Mouse (Mus musculus): Measurements from ENCODE around the gene H2-DMb1. TPM values are rescaled to one million over a fixed set of nuclear protein-coding genes. Genes with fewer than 3 reads are reported as not detected.
A peak's percentile ranks its signal among the peaks of the same experiment; 100 is the strongest.

The H2-DMb1 gene
- polyA plus RNA-seq, 1 experiment from 2014 or later = 2.6 TPM

GRCm38 (mm10) chr17:34124649-34125048 lies 28.2 kb upstream of the H2-DMb1 start:
- Histone ChIP-seq H3K36me3 (0 out of 2 replicates have a peak, but pooled peaks cover 9% of the 10 kb centered on the region), H3K27me3 (no peaks in the 10 kb centered on the region), H3K9me3 (no peaks in the 10 kb centered on the region), H3K4me1 (peaks cover 50% of the 10 kb centered on the region), H3K27ac (no peak overlapping the region), H3K4me2 (no peak overlapping the region; the same call in 1 of the 2 replicates), H3K4me3 (no peak overlapping the region), H3K9ac (no peak overlapping the region)
- no peak for ATAC-seq (ENCODE audit: insufficient number of reproducible peaks, insufficient read depth, low FRiP score, low TSS enrichment, low read depth)
- 83% methylated on average over 6 of the region's 6 CpGs for WGBS

GRCm38 (mm10) chr17:34126826-34127420 lies 25.9 kb upstream of the H2-DMb1 start:
- 63% methylated on average over 9 of the region's 9 CpGs for WGBS
- 0 out of 2 replicates have a peak, but pooled peaks cover 9% of the 10 kb centered on the region for H3K36me3 ChIP-seq
- H3K4me1 ChIP-seq = peaks cover 50% of the 10 kb centered on the region
- H3K4me3 ChIP-seq = no peak overlapping the region
- H3K9me3 ChIP-seq = no peaks in the 10 kb centered on the region
- no peak for ATAC-seq (ENCODE audit: insufficient number of reproducible peaks, insufficient read depth, low FRiP score, low TSS enrichment, low read depth)
- H3K27me3 ChIP-seq = no peaks in the 10 kb centered on the region
- no peak overlapping the region for H3K9ac ChIP-seq
- no peak overlapping the region for H3K4me2 ChIP-seq
- H3K27ac ChIP-seq = no peak overlapping the region

GRCm38 (mm10) chr17:34127475-34127874 lies 25.4 kb upstream of the H2-DMb1 start:
- 0 out of 2 replicates have a peak, but pooled peaks cover 9% of the 10 kb centered on the region for H3K36me3 ChIP-seq
- WGBS = 25% methylated on average over 6 of the region's 6 CpGs
- H3K9ac ChIP-seq = no peak overlapping the region
- no peaks in the 10 kb centered on the region for H3K27me3 ChIP-seq
- H3K4me2 ChIP-seq = no peak overlapping the region
- no peak overlapping the region for H3K4me3 ChIP-seq
- H3K4me1 ChIP-seq = peaks cover 50% of the 10 kb centered on the region
- H3K9me3 ChIP-seq = no peaks in the 10 kb centered on the region
- no peak overlapping the region for H3K27ac ChIP-seq
- no peak for ATAC-seq (ENCODE audit: insufficient number of reproducible peaks, insufficient read depth, low FRiP score, low TSS enrichment, low read depth)

- Histone ChIP-seq H3K4me2 (peak overlapping the region; percentile 46), H3K4me3 (peak overlapping the region; percentile 20), H3K4me1 (peaks cover 50% of the 10 kb centered on the region), H3K27me3 (no peaks in the 10 kb centered on the region), H3K27ac (no peak overlapping the region), H3K9ac (peak overlapping the region; percentile 62), H3K36me3 (0 out of 2 replicates have a peak, but pooled peaks cover 9% of the 10 kb centered on the region), H3K9me3 (no peaks in the 10 kb centered on the region)
- ATAC-seq (ENCODE audit: insufficient number of reproducible peaks, insufficient read depth, low FRiP score, low TSS enrichment, low read depth) = no peak
- 19% methylated on average over 13 of the region's 13 CpGs for WGBS
These were observed 24.5 kb upstream of the H2-DMb1 start for GRCm38 (mm10) chr17:34128264-34128937.

- H3K4me2 ChIP-seq = peak overlapping the region; percentile 46
These were observed 23.7 kb upstream of the H2-DMb1 start for GRCm38 (mm10) chr17:34128944-34129791.

GRCm38 (mm10) chr17:34130073-34130947 lies 22.6 kb upstream of the H2-DMb1 start:
- Histone ChIP-seq H3K4me3 (no peak overlapping the region), H3K27ac (no peak overlapping the region; the same call in 1 of the 2 replicates), H3K27me3 (no peaks in the 10 kb centered on the region), H3K4me2 (no peak overlapping the region), H3K9ac (no peak overlapping the region), H3K9me3 (no peaks in the 10 kb centered on the region), H3K36me3 (0 out of 2 replicates have a peak, but pooled peaks cover 9% of the 10 kb centered on the region), H3K4me1 (peaks cover 38% of the 10 kb centered on the region)
- ATAC-seq (ENCODE audit: insufficient number of reproducible peaks, insufficient read depth, low FRiP score, low TSS enrichment, low read depth) = no peak
- WGBS = 79% methylated on average over 19 of the region's 19 CpGs

More at GRCm38 (mm10) chr17:34128944-34129791, 23.7 kb upstream of the H2-DMb1 start:
- Histone ChIP-seq H3K27me3 (no peaks in the 10 kb centered on the region), H3K9ac (peak overlapping the region; percentile 62), H3K36me3 (0 out of 2 replicates have a peak, but pooled peaks cover 9% of the 10 kb centered on the region), H3K27ac (no peak overlapping the region), H3K9me3 (no peaks in the 10 kb centered on the region), H3K4me1 (peaks cover 43% of the 10 kb centered on the region), H3K4me3 (peak overlapping the region; percentile 20)
- ATAC-seq (ENCODE audit: insufficient number of reproducible peaks, insufficient read depth, low FRiP score, low TSS enrichment, low read depth) = no peak
- WGBS = 19% methylated on average over 18 of the region's 18 CpGs

- Histone ChIP-seq H3K36me3 (no peaks in the 10 kb centered on the region), H3K27me3 (0 out of 2 replicates have a peak, but pooled peaks cover 6% of the 10 kb centered on the region), H3K27ac (no peak overlapping the region), H3K4me1 (peaks cover 31% of the 10 kb centered on the region), H3K9me3 (no peaks in the 10 kb centered on the region), H3K4me3 (no peak overlapping the region), H3K4me2 (no peak overlapping the region), H3K9ac (no peak overlapping the region)
- no peak for ATAC-seq (ENCODE audit: insufficient number of reproducible peaks, insufficient read depth, low FRiP score, low TSS enrichment, low read depth)
- 65% methylated on average over 7 of the region's 7 CpGs for WGBS
These were observed 21.0 kb upstream of the H2-DMb1 start for GRCm38 (mm10) chr17:34131911-34132310.

GRCm38 (mm10) chr17:34133289-34133688 lies 19.6 kb upstream of the H2-DMb1 start:
- Histone ChIP-seq H3K36me3 (no peaks in the 10 kb centered on the region), H3K27ac (no peak overlapping the region), H3K4me2 (no peak overlapping the region), H3K9ac (no peak overlapping the region), H3K27me3 (peaks cover 20% of the 10 kb centered on the region), H3K9me3 (no peaks in the 10 kb centered on the region), H3K4me3 (no peak overlapping the region), H3K4me1 (peaks cover 18% of the 10 kb centered on the region)
- ATAC-seq (ENCODE audit: insufficient number of reproducible peaks, insufficient read depth, low FRiP score, low TSS enrichment, low read depth) = no peak
- 85% methylated on average over 11 of the region's 11 CpGs for WGBS

- Histone ChIP-seq H3K4me2 (no peak overlapping the region), H3K9ac (no peak overlapping the region), H3K36me3 (no peaks in the 10 kb centered on the region), H3K27ac (no peak overlapping the region), H3K9me3 (no peaks in the 10 kb centered on the region), H3K4me3 (no peak overlapping the region), H3K4me1 (peaks cover 11% of the 10 kb centered on the region), H3K27me3 (peaks cover 31% of the 10 kb centered on the region)
- 83% methylated on average over 3 of the region's 3 CpGs for WGBS
- no peak for ATAC-seq (ENCODE audit: insufficient number of reproducible peaks, insufficient read depth, low FRiP score, low TSS enrichment, low read depth)
These were observed 18.4 kb upstream of the H2-DMb1 start for GRCm38 (mm10) chr17:34134451-34134850.

GRCm38 (mm10) chr17:34135297-34136224 lies 17.3 kb upstream of the H2-DMb1 start:
- Histone ChIP-seq H3K9ac (peak overlapping the region; percentile 54), H3K4me2 (peak overlapping the region; percentile 75), H3K4me1 (peaks cover 19% of the 10 kb centered on the region), H3K27me3 (peaks cover 42% of the 10 kb centered on the region), H3K9me3 (no peaks in the 10 kb centered on the region), H3K36me3 (no peaks in the 10 kb centered on the region), H3K27ac (no peak overlapping the region), H3K4me3 (peak overlapping the region; percentile 45)
- 6% methylated on average over 31 of the region's 31 CpGs for WGBS
- peak; percentile 96 for ATAC-seq (ENCODE audit: insufficient number of reproducible peaks, insufficient read depth, low FRiP score, low TSS enrichment, low read depth)

Measured in embryonic facial prominence, embryonic 13.5 days (tissue).